Mouse (Mus musculus): Measurements from ENCODE around the gene Mn1.

The Mn1 gene

DNA sequence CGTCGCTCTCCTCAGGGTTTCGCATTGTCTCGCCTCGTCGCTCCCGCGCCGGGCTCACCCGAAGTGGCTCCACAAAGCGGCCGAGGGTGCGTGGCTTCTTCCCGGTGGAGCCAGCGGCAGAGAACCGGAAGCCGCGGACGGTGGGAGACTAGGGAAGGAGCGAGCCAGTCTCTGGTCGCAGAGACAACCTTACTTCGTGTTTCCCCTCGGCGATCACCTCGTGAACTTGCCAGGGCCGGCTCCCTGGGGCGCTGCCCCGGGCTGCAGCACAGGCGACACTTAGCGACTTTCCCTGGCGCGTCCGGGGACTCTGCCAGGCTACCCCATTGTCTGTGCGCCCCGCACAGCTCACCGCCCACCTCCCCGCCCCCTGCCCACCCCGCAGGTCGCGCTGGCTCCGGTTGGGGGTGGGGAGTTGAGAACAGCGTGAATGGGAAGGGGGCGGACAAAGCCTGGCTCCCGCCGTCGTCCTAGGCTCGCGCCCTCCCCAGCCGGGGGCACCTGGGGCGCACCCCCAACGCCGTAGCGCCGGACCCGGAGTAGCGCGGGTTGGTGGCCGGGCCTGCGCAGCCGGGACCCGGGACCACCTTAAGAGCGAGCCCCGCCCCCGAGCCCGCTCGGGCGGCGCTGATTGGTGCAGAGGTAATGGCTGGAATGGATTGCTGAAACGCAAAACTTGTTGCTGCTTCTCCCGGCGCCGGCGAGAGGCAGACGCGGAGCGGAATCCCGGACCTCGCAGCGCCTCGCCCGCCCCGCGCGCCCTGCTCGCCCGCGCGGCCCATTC is at the start of gene Mn1:
TSS of gene Mn1 (plus strand) at position 772 of the 784 bp plus-strand sequence.
- DNase-seq (ENCODE audit: low read depth, low spot score), result peak; percentile 87

- DNase-seq (ENCODE audit: low read depth, low spot score), result no peak
These were observed 49.1 kb upstream of the Mn1 start for GRCm38 (mm10) chr5:111367937-111368517.

- DNase-seq (ENCODE audit: low read depth, low spot score), result no peak
These were observed 48.6 kb upstream of the Mn1 start for GRCm38 (mm10) chr5:111368576-111368975.

DNA sequence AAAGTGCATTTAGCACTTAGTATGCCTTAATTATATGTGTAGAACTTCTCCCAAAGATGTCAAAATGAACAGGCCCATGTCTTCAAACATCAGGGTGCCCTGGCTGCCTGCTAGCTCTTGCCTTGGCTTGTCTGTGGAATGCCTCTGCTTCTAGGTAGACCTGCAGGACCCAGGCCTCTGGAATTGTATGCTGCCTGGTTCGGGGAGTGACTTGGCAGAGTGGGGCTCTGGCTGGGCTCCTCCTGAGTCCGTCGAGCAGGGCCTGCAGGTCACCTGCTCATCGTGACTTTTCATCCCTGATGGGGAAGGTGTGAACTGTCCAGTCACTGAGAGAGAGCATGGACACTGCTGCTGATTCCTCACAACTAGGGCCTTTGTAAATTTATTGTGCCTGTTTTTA is 41.5 kb upstream of the Mn1 start:
- DNase-seq (ENCODE audit: low read depth, low spot score), result no peak

GRCm38 (mm10) chr5:111376276-111377020 is 40.7 kb upstream of the Mn1 start:
- no peak for DNase-seq (ENCODE audit: low read depth, low spot score)

GRCm38 (mm10) chr5:111378126-111378993 is 38.8 kb upstream of the Mn1 start:
- no peak for DNase-seq (ENCODE audit: low read depth, low spot score)

DNA sequence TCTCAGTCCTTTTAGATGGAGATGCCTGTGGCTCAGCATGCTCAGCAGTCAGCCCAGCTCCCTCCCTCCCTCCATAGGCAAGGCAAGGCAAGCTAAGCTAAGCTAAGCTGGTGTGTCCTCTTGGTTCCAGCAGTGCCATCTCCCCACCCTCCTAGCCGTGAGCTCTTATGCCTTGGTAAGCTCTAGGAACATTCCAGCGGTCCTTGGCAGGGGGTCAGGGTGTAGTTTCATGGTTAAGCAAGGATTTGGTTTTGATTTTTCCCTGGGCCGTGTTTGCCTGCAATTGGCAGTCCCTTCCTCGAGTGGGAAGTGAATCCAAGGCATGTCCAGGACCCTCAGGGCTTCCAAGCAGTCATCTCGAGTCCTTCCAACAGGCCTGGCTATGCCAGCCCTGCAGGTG is 33.8 kb upstream of the Mn1 start:
- no peak for DNase-seq (ENCODE audit: low read depth, low spot score)

GRCm38 (mm10) chr5:111390911-111391310 is 26.3 kb upstream of the Mn1 start:
- DNase-seq (ENCODE audit: low read depth, low spot score), result no peak

- DNase-seq (ENCODE audit: low read depth, low spot score), result no peak
These were observed 25.7 kb upstream of the Mn1 start for GRCm38 (mm10) chr5:111391485-111391884.

DNA sequence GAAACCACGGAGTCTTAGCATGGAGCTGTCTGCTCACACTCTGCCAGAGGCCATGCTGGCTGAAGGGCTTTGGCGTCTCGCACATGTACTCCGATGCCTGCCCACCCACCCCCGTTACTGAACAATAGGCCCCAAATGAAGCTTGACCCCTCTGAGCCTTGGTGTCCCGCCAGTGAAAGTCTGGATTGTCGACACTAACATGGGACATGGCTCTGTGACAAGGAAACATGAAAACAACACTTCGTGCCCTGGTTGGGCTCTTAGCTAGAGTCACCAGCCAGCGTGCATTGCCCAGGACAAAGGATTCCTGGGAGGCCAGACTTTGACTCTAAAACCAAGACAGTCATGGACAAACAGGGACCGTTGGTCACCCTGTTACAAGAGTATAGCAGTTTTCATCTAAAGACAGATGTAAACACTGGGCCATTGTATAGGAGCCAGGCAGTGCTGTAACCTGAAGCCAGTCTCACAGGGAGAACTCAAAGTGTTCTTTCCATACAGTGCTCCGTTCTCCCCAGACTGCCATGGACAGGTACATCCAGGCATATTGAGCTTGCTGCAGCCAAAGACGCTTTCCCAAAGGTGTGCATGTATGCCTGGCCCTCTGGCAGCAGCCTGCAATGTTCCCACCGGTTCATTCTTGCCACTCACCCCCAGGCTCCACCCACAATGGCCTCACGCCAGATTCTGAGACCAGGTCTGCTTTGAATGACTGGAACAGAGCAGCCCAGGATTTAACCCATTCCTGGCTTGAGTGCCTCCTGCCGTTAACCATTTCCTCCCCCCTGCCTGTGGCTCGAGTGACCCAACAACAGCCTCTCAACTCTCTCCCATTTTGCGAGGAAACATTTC is 23.6 kb upstream of the Mn1 start:
- DNase-seq (ENCODE audit: low read depth, low spot score), result peak; percentile 61

GRCm38 (mm10) chr5:111394198-111395053 is 22.7 kb upstream of the Mn1 start:
- DNase-seq (ENCODE audit: low read depth, low spot score), result no peak

DNA sequence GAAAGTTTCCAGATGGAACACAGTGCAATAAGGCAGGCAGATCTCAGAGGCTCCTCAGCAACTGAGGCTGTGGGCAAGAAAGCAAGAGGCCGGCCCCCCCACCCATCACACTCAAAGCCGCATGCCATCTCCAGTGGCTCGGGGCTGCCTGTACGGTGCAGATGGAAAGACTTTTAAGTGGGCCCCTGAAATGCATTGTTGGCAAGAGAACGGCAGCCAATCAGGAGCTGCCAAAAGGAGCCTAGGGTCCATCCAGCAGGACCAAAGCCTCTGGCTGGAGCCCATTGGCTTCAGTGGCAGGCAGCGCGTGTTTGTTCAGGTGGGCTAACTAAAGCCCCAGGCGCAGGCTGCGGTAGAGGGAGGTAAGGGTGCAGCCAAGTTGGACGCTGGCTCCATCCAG is 21.4 kb upstream of the Mn1 start:
- DNase-seq (ENCODE audit: low read depth, low spot score), result no peak

- DNase-seq (ENCODE audit: low read depth, low spot score), result peak; percentile 55
These were observed 21.0 kb upstream of the Mn1 start for GRCm38 (mm10) chr5:111396199-111396598.

DNA sequence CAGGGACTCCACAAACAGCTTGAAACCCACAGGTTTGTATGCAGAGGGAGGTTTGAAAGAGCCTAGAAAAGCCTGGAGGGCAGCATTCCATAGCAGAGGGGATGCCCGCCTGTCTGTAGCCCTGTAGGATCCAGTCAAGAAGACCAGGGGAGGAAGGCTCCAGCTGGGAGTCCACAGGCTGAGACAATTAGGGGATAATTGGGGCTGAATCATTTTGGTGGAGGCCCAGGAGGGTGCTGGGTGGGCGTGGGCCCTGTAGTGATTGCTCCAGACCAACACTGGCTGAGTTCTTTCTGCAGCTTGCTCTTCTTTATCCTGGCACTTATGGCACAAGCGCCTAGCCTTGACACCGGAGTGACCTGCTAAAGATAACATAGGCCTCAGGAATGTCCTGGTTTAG is 18.7 kb upstream of the Mn1 start:
- DNase-seq (ENCODE audit: low read depth, low spot score), result no peak

- no peak for DNase-seq (ENCODE audit: low read depth, low spot score)
These were observed 17.9 kb upstream of the Mn1 start for GRCm38 (mm10) chr5:111399271-111399670.

GRCm38 (mm10) chr5:111401879-111402650 is 15.1 kb upstream of the Mn1 start:
- no peak for DNase-seq (ENCODE audit: low read depth, low spot score)

GRCm38 (mm10) chr5:111402651-111402996 is 14.5 kb upstream of the Mn1 start:
- DNase-seq (ENCODE audit: low read depth, low spot score), result no peak

DNA sequence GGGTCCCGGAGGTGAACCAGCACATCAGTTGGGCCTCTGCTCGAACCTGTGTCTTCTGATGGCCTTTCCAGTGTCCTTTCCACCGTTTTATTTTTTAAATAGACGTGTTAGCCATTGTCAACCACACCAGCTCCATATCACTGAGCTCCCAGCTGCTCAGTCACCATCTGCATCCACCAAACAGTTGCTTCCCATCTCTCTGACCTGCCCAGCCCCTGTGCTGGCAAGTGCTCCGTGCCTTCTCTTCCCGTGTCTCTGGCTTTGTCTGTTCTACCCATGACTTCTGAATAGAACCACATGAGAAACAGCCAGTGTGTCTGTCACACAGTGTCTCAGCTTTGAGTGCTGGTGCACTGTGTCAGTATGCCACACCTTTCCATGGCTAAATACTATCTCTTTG is 12.4 kb upstream of the Mn1 start:
- no peak for DNase-seq (ENCODE audit: low read depth, low spot score)

DNA sequence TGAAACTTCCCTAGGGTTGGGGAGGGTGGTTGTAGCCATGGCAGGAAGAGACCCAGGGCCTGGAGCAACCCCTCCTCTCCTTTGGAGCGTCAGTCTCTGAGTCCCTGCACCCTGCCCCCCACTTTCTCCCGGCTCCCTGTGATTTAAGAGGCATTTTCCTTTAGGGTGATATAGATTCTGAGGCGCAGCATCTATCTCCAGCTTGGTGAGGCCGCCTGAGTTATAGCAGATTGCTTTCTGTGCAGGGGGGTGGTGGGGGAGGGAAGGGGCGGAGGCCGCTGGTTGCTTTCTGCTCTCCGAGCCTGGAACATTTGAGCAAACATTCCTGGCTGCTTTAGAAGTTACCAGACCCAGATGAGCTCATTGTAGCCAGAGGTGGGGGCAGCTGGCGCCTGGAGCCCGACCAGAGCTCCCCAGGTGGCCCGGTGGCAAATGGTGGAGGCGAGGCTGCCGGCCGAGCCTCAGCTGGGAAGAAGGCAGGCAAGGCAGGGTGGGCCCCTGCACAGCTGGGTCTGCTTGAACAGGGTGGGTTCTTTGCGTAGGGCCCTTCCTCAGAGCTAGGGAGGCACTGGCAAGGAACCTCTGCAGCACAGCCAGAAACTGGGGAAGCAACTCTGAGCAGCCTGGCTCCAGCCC is 8.6 kb upstream of the Mn1 start:
- no peak for DNase-seq (ENCODE audit: low read depth, low spot score)

Measured in ES-CJ7 (cell line).